Mouse (Mus musculus): ENCODE measurements at regions not wholly inside any gene's neighbourhood (a gene's known extent, or its start where the extent isn't known, plus 50 kb on each side); places are given as distances from the start of the nearest gene placed in this dataset.

GRCm38 (mm10) chr13:44409720-44410047, 319.6 kb upstream of the Jarid2 start:
- no peak for DNase-seq

- no peak for DNase-seq
These were observed 317.3 kb upstream of the Jarid2 start for GRCm38 (mm10) chr13:44411781-44412496.

- DNase-seq: no peak
These were observed 316.0 kb upstream of the Jarid2 start for GRCm38 (mm10) chr13:44413305-44413704.

GRCm38 (mm10) chr13:44415971-44416370, 313.3 kb upstream of the Jarid2 start:
- peak in 1 of 2 experiments; percentile 16 for DNase-seq

GRCm38 (mm10) chr13:44416986-44417385, 312.3 kb upstream of the Jarid2 start:
- DNase-seq: no peak

- DNase-seq: peak; percentile 15
These were observed 310.2 kb upstream of the Jarid2 start for GRCm38 (mm10) chr13:44419056-44419455.

- DNase-seq: peak; percentile 31 to 65
These were observed 309.6 kb upstream of the Jarid2 start for GRCm38 (mm10) chr13:44419472-44420226.

- DNase-seq: no peak
These were observed 309.1 kb upstream of the Jarid2 start for GRCm38 (mm10) chr13:44420227-44420592.

GRCm38 (mm10) chr13:44420941-44421340, 308.3 kb upstream of the Jarid2 start:
- no peak for DNase-seq

- no peak for DNase-seq
These were observed 307.8 kb upstream of the Jarid2 start for GRCm38 (mm10) chr13:44421426-44421825.

- no peak for DNase-seq
These were observed 307.4 kb upstream of the Jarid2 start for GRCm38 (mm10) chr13:44421922-44422321.

- no peak for DNase-seq
These were observed 298.8 kb upstream of the Jarid2 start for GRCm38 (mm10) chr13:44430492-44430891.

GRCm38 (mm10) chr13:44437709-44438108, 291.6 kb upstream of the Jarid2 start:
- no peak for DNase-seq

- no peak for DNase-seq
These were observed 288.2 kb upstream of the Jarid2 start for GRCm38 (mm10) chr13:44441061-44441460.

GRCm38 (mm10) chr13:44449216-44449830, 280.0 kb upstream of the Jarid2 start:
- DNase-seq: no peak

GRCm38 (mm10) chr13:44451224-44451623, 278.1 kb upstream of the Jarid2 start:
- no peak for DNase-seq

GRCm38 (mm10) chr13:44453131-44453530, 276.1 kb upstream of the Jarid2 start:
- DNase-seq: no peak

GRCm38 (mm10) chr13:44454136-44454535, 275.1 kb upstream of the Jarid2 start:
- no peak for DNase-seq

GRCm38 (mm10) chr13:44455193-44455592, 274.1 kb upstream of the Jarid2 start:
- DNase-seq: peak in 1 of 2 experiments; percentile 19

- no peak for DNase-seq
These were observed 270.5 kb upstream of the Jarid2 start for GRCm38 (mm10) chr13:44458744-44459143.

GRCm38 (mm10) chr13:44459148-44459547, 270.1 kb upstream of the Jarid2 start:
- DNase-seq: no peak

GRCm38 (mm10) chr13:44463675-44464074, 265.6 kb upstream of the Jarid2 start:
- no peak for DNase-seq

- DNase-seq: no peak
These were observed 263.7 kb upstream of the Jarid2 start for GRCm38 (mm10) chr13:44465567-44465966.

All from lung, adult 18-20 months (tissue).